Mouse (Mus musculus) cerebellum, postnatal 25 days (tissue): ENCODE measurements at regions not wholly inside any gene's neighbourhood (a gene's known extent, or its start where the extent isn't known, plus 50 kb on each side); places are given as distances from the start of the nearest gene placed in this dataset.

Experiments used
- DNase-seq, 2 experiments: peaks; one replicate each; pipeline ENCODE4 v3.0.0; 2021; ENCODE audit warnings: mixed read lengths in 2 of 2

- DNase-seq: no peak
Measured at GRCm38 (mm10) chr2:138640654-138641053, 384.3 kb downstream of the Btbd3 start.

DNA sequence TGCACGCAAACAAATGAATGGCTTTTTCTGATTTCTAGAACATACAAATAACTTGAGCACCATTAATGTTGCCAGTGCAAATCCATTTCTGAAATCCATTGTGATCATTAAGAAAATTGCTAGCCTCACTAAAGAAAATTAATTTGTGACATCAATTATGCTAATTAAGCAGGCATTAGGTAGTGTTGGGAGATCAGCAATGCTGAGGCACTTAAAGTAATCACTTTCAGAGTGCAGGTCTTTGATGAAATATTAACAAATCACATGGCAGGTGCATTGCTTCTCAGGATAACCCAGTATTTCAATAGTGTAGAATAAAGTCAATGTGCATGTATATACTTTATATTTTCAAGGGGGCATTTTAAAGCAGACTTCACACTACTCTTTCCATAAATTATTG lies 385.0 kb downstream of the Btbd3 start:
- no peak for DNase-seq

DNA sequence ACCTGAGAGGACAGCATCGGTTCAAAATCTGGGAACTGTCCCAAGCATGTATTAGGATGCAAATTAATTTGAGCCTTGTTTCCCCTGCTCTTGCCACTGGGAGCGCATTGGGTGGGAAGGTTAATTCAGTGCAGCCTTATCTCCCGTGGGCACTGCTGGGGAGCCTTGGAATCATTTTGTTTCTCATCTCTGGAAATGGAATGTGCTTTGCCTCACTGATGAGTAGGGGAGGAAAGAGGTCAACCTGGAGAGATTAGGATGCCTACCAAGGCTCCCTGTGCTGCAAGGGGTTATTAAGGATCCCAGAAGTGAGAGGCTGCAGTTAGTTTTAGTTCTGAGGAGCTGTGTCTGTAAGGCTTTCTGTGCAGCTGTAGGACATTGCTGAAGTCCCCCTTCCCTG lies 392.3 kb downstream of the Btbd3 start:
- peak in 1 of 2 experiments; percentile 10 for DNase-seq

DNA sequence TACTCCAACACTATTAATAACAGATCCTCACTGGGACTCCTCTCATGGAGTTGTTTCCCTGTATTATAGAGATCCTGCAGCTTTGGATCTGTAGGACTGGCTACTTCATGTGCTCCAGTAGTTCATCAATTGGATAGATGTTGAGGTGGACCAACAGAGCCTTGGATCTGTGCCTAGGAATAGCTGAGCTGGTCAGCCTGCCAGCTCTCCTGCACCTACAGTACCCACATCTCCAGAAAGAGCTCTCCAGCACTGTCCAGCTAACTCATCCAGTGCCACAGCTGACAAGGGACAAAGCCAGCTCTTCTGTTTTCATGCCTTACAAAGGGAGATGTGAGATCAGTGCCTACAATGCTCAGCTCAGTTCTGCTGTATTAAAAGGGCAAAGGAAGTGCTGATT lies 403.0 kb downstream of the Btbd3 start:
- DNase-seq: peak; percentile 23 to 47

GRCm38 (mm10) chr2:138670307-138670706 lies 413.9 kb downstream of the Btbd3 start:
- DNase-seq: no peak

DNA sequence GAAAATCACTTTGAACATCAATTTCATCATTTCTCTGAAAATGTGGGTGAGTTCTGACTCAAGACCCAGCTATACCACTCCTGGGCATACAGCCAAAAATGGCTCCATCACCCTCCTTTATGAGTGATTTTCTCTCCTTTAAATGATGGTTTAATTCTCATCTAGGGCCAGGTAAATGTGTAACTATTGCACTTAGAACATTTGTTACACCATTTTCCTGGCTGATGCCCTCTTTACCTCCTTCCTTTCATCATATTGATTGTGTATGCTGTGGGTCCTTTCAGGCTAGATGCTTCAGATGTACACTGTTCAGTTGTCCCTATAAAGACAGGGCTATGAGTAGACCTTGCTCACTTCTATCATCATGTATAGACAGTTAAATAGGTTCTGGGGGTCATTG lies 418.4 kb downstream of the Btbd3 start:
- DNase-seq: no peak

- DNase-seq: no peak
Measured at GRCm38 (mm10) chr2:138675229-138676065, 419.1 kb downstream of the Btbd3 start.

DNA sequence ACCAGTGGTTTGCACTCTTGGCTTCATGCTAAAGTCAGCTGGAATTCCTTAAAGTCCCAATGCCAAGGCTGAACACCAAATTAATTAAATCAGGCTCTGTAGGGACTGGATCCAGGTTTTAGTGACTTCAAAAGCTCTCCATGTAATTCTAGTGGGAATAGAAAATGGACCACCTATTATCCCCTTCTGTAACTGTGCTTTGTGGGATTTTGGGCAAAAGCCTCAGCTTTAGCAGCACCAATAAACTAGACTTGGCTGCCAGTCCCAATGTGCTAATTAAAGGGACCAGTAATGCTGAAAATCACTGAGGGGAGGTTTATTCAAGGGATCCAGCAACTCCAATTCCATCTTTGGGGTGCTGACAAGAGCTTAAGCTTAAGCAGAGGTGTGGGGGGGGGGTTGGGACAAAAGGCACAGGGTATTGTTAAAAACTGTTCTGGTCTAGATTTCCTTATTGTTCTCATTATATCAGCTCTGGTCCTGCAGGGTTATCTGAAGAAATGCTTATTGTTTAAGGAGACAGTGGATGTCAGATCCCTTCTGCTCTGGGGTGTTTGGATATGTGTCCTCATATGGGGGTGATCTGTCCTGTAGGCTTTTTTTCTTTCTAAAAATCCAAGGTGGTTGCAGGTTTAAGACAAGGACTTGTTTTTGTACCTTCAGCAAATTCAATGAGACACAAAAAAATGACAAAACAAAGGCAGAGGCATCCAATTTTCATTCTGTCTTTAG lies 431.9 kb downstream of the Btbd3 start:
- DNase-seq: no peak

DNA sequence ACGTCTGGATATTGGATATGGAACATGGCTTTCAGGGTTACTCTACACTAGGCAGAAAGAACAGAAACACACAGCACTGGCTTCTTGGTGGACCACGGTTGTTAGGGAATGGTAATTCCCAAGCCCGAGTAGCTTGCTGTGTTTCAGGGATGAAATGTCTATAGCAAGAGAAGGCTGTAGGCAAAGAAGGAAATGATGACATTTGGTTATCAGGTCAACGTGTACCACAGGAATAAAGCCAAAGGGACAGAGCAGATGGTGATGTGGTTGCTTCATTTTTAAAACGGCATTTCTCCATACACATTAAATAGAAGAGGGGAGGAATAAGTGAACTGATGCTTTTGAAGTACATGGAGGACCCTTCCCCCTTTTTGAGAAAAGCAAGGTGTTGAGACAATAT lies 433.1 kb downstream of the Btbd3 start:
- DNase-seq: peak; percentile 12 to 14

DNA sequence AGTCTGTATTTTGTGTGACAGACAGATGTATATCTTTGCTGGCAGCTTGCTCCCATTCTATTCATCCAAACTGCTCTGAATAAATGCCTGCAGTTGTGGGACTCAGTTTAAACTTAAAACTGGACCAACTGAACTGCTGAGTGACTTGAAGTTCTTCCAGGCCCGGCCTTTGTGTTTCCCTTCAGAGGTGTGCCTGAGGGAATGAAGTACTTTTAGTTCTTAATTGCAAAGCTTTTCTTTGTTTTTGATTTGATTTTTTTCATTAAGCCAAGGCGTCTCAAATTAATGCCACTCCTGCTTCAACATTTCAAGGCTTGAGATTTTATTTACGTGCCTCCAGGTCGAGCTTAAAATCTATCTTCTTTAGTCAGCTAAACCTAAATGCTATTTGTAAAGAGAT lies 446.4 kb downstream of the Btbd3 start:
- DNase-seq: no peak

GRCm38 (mm10) chr2:138703943-138704541 lies 447.7 kb downstream of the Btbd3 start:
- DNase-seq: no peak

GRCm38 (mm10) chr2:138708763-138709162 lies 452.4 kb downstream of the Btbd3 start:
- DNase-seq: no peak

- DNase-seq: peak; percentile 40 to 59
Measured at GRCm38 (mm10) chr2:138733846-138734245, 477.5 kb downstream of the Btbd3 start.

- no peak for DNase-seq
Measured at GRCm38 (mm10) chr2:138744806-138745205, 488.4 kb downstream of the Btbd3 start.

DNA sequence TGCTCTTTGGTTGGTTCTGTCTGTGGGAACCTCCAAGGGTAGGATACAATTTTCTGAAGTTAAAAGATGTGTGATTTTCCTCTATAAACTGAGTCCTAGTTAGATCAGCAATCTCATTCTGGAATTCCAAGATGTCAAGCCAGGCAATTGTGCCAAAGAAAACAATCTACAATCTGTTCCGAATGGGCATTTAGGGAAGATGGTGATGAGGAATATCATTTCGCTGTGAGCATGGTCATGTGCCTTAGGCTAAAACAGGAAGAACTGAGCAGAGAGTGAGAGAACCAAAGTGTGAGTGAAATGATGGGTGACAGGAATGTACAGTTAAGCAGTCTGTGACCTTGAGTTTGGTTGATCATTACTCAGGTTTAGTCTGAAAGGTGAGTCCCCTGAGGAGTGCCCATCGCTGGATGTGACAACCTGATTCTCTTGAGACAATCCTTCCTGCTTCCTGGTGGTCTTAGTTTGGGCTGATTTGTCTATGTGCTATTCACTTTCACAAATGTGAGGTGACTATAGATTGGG lies 504.1 kb downstream of the Btbd3 start:
- no peak for DNase-seq

GRCm38 (mm10) chr2:138761400-138761799 lies 505.0 kb downstream of the Btbd3 start:
- peak; percentile 21 to 45 for DNase-seq

DNA sequence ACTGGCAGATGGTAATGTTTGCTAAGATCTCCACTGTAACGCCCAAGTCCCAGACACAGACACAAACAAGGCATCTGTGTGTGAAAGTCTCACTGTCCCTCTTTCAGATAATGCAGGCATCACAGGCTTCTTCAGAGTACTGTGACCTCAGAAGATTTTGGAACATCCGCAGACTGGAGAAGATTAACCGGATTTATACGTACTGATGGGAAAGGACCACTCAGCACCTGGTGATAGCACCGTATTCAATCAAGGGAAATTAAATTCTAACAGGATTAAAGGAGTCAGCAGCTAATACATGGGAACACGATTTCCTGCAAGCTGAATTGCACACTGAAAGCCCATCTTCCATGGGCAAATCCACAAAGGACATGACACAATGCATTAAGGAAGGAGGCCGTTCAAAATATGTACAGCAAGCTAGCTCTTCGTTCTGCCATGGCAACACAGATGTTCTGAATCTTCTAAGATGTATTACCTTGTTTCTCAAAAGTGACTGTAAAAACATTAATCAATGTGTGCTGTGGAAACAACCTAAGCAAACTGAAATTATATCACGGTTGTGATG lies 510.0 kb downstream of the Btbd3 start:
- DNase-seq: no peak

DNA sequence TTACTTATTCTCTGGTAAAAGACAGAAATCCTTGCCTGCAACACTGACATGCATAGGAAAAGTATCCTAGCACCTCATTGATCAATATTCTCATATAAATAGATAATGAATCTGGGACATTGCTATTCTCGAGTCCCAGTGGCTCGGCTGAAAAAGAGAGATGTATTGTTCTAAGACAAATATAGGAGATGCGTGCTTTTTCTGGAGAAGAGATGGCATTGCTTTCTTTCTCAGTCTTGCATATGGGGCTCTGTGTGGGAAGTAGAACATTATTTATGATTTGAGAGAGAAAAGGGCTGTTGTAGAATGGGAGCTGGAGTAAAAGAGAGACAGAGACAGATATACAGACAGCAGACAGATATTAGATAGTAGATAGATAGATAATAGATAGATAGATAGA lies 527.4 kb downstream of the Btbd3 start:
- no peak for DNase-seq

DNA sequence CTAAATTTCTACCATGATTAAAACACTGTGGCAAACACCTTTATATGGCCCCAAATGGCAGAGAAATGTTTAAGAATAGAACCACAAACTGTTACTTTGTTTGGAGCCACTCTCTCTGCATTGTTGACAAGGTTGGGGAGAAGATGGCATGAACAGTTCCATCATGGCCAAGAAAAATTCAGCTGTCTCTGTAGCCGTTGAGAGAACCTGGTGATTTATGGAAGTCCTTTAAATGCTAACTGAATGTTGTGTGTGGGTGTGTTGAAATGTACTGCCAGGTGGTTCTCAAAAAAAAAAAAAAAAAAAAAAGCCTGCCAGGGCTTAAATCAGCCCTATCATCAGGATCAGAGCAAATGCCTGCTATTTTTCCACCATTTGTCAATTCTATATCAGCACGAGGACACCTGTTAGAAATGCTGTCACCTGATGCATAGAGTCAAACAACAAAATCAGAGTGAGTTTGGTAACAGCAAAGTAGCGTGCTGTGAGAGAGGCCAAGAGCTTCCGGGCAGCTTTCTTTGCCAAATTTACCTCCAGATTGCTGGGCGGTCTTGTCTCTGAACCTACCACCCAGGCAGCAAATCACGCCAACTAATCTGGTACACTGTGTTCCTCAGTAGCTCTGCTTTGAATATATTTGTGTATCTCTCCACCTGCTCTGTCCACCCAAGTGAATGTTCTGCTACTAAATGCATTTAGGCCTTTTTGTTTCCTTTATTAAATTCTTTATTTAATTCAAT lies 536.5 kb downstream of the Btbd3 start:
- peak; percentile 82 for DNase-seq

DNA sequence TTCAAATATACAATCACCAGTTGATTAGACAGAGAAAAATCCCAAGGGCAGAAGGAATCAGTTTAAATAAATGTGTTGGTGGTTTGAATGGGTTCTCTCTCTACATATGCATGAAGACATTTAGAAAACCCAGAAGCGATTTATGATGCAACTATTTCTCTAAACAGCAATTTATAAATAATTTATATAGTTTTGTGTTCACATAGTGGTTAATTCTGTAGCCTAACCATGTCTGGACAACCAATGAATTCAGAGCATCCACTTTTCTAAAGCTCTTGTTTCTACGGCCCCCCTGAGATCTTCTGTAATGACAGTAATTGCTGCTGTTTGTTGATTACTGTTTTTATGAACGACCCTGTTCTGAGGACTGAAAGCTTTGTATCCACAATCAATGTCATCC lies 549.8 kb downstream of the Btbd3 start:
- no peak for DNase-seq

DNA sequence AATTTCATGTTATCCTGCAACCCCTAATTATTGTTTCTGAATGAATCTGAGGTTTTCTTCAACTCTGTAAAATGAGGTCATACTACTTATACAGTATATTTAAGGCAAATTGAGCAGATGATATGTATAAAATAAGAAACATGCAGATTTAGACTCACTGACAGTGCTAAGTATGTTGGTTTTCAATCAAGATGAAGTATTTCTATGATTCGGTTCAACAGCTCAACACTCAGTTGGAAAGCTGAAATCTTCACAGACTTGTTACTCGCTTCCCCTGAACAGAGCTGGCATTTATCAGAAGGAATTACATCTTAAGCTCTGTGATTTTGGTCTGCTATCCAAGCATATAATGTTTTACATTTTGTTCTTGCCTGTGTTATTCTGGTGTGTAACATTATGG lies 553.4 kb downstream of the Btbd3 start:
- no peak for DNase-seq

GRCm38 (mm10) chr2:138820489-138820888 lies 564.1 kb downstream of the Btbd3 start:
- peak; percentile 70 to 76 for DNase-seq
